Mouse (Mus musculus): Measurements from ENCODE around the gene Plscr3. TPM values are rescaled to one million over a fixed set of nuclear protein-coding genes. Genes with fewer than 3 reads are reported as not detected.
A peak's percentile ranks its signal among the peaks of the same experiment; 100 is the strongest.

Plscr3 gene
- polyA plus RNA-seq, 1 experiment from 2014 or later = 85.1 TPM

- Histone ChIP-seq H3K9ac (ENCODE audit: low read length) (no peak overlapping the region), H3K4me3 (replicated peaks; ENCODE audit: low read length) (no peak overlapping the region), H3K36me3 (ENCODE audit: control insufficient read depth, insufficient read depth, low read length) (no peaks in the 10 kb centered on the region), H3K27ac (ENCODE audit: low read length) (no peak overlapping the region), H3K27me3 (ENCODE audit: control insufficient read depth, insufficient read depth, low read length) (no peaks in the 10 kb centered on the region), H3K4me1 (ENCODE audit: control insufficient read depth, insufficient read depth, low read length) (peaks cover 2% of the 10 kb centered on the region; the same call in 1 of the 2 replicates), H3K9me3 (replicated peaks; ENCODE audit: control insufficient read depth, low read length) (no peaks in the 10 kb centered on the region), H3K4me2 (ENCODE audit: low read depth, low read length) (no peak overlapping the region)
- WGBS = 87% methylated on average over 2 of the region's 2 CpGs
- ATAC-seq (ENCODE audit: insufficient read depth, low FRiP score) = no peak
Observed at GRCm38 (mm10) chr11:69870289-69871069, 24.3 kb downstream of the Plscr3 start.

DNA sequence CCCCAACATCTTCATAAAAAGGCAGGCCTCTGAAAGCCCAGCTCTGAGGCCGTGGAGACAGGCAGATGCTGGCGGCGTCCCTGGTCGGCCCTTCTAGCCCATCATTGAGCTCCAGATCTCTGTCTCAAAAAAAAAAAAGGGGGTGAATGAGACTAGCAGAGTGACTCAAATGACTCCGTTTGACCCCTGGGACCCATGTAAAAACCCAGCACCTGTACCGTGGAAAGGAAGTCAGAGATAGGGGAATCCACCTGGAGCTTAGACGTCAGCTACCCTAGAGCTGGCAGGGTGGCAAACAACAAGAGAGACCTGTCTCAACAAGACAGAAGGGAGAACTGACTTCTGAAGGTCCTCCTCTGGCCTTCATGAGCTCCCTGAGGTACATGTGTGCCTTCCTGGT, 25.6 kb downstream of the Plscr3 start:
- H3K27ac ChIP-seq (ENCODE audit: low read length) = no peak overlapping the region
- no peak overlapping the region for H3K9ac ChIP-seq (ENCODE audit: low read length)
- peaks cover 12% of the 10 kb centered on the region; the same call in 1 of the 2 replicates for H3K4me1 ChIP-seq (ENCODE audit: control insufficient read depth, insufficient read depth, low read length)
- no peak overlapping the region for H3K4me2 ChIP-seq (ENCODE audit: low read depth, low read length)
- no peak overlapping the region for H3K4me3 ChIP-seq (replicated peaks; ENCODE audit: low read length)
- WGBS = 83% methylated on average over 7 of the region's 7 CpGs
- ATAC-seq (ENCODE audit: insufficient read depth, low FRiP score) = no peak
- no peaks in the 10 kb centered on the region for H3K27me3 ChIP-seq (ENCODE audit: control insufficient read depth, insufficient read depth, low read length)
- H3K36me3 ChIP-seq (ENCODE audit: control insufficient read depth, insufficient read depth, low read length) = no peaks in the 10 kb centered on the region
- H3K9me3 ChIP-seq (replicated peaks; ENCODE audit: control insufficient read depth, low read length) = no peaks in the 10 kb centered on the region

GRCm38 (mm10) chr11:69872451-69872850, 26.3 kb downstream of the Plscr3 start:
- 79% methylated on average over 4 of the region's 4 CpGs for WGBS
- H3K36me3 ChIP-seq (ENCODE audit: control insufficient read depth, insufficient read depth, low read length) = no peaks in the 10 kb centered on the region
- H3K27me3 ChIP-seq (ENCODE audit: control insufficient read depth, insufficient read depth, low read length) = no peaks in the 10 kb centered on the region
- no peak overlapping the region for H3K4me2 ChIP-seq (ENCODE audit: low read depth, low read length)
- H3K9ac ChIP-seq (ENCODE audit: low read length) = no peak overlapping the region
- H3K27ac ChIP-seq (ENCODE audit: low read length) = no peak overlapping the region
- H3K4me1 ChIP-seq (ENCODE audit: control insufficient read depth, insufficient read depth, low read length) = peaks cover 17% of the 10 kb centered on the region
- no peak for ATAC-seq (ENCODE audit: insufficient read depth, low FRiP score)
- no peaks in the 10 kb centered on the region for H3K9me3 ChIP-seq (replicated peaks; ENCODE audit: control insufficient read depth, low read length)
- no peak overlapping the region for H3K4me3 ChIP-seq (replicated peaks; ENCODE audit: low read length)

DNA sequence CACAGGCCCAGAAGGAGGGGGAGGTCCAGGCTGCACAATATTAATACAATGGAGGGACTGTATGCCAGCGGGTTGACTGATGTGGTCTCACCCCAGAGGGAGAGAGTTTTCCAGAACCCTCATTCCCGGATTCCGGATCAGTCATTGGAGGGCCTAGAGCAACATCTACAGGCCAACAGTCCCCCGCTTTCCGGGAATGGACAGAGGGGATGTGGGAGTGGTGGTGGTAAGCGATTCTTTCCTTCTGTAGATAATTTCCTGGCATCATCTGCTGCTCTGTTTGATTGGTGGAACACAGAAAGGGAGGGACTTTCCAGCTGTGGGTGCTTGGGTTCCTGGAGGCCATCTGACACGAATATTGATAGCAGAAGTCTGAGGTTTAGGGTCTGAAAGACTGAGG, 30.0 kb downstream of the Plscr3 start:
- H3K36me3 ChIP-seq (ENCODE audit: control insufficient read depth, insufficient read depth, low read length) = no peaks in the 10 kb centered on the region
- peaks cover 43% of the 10 kb centered on the region for H3K4me1 ChIP-seq (ENCODE audit: control insufficient read depth, insufficient read depth, low read length)
- H3K4me2 ChIP-seq (ENCODE audit: low read depth, low read length) = no peak overlapping the region
- 47% methylated on average over 7 of the region's 7 CpGs for WGBS
- H3K9me3 ChIP-seq (replicated peaks; ENCODE audit: control insufficient read depth, low read length) = no peaks in the 10 kb centered on the region
- no peak overlapping the region for H3K4me3 ChIP-seq (replicated peaks; ENCODE audit: low read length)
- H3K9ac ChIP-seq (ENCODE audit: low read length) = peak overlapping the region; percentile 6; the same call in 1 of the 2 replicates
- H3K27me3 ChIP-seq (ENCODE audit: control insufficient read depth, insufficient read depth, low read length) = no peaks in the 10 kb centered on the region
- no peak for ATAC-seq (ENCODE audit: insufficient read depth, low FRiP score)
- H3K27ac ChIP-seq (ENCODE audit: low read length) = peak overlapping the region; percentile 92

DNA sequence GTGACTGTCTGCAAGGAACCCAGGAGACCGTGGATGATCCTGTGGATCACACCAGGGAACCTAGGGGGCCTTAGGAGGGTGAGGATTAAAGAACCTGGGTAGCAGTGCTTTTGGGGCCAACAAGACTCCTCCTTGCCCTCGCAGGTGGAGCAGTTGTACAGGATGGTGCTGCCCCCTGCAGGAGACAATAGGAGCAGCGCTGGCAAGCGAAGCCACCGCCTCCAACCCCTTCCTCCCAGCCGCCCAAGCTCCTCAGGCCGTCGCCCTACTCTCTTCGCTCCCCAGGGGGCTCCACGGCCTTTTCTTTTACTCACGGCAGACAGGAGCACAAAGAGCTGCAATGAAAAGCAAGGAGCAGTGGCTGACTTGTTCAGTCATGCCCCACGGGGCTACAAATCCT, 30.7 kb downstream of the Plscr3 start:
- 8% methylated on average over 12 of the region's 12 CpGs for WGBS
- H3K4me2 ChIP-seq (ENCODE audit: low read depth, low read length) = peak overlapping the region; percentile 36
- H3K36me3 ChIP-seq (ENCODE audit: control insufficient read depth, insufficient read depth, low read length) = no peaks in the 10 kb centered on the region
- H3K27me3 ChIP-seq (ENCODE audit: control insufficient read depth, insufficient read depth, low read length) = no peaks in the 10 kb centered on the region
- no peak overlapping the region for H3K4me3 ChIP-seq (replicated peaks; ENCODE audit: low read length)
- H3K9ac ChIP-seq (ENCODE audit: low read length) = 0 out of 2 replicates have a peak overlapping the region, but pooled peaks have one; percentile 6
- peak; percentile 22; the same call in 1 of the 2 replicates for ATAC-seq (ENCODE audit: insufficient read depth, low FRiP score)
- H3K4me1 ChIP-seq (ENCODE audit: control insufficient read depth, insufficient read depth, low read length) = peaks cover 48% of the 10 kb centered on the region
- H3K9me3 ChIP-seq (replicated peaks; ENCODE audit: control insufficient read depth, low read length) = no peaks in the 10 kb centered on the region
- H3K27ac ChIP-seq (ENCODE audit: low read length) = peak overlapping the region; percentile 92

DNA sequence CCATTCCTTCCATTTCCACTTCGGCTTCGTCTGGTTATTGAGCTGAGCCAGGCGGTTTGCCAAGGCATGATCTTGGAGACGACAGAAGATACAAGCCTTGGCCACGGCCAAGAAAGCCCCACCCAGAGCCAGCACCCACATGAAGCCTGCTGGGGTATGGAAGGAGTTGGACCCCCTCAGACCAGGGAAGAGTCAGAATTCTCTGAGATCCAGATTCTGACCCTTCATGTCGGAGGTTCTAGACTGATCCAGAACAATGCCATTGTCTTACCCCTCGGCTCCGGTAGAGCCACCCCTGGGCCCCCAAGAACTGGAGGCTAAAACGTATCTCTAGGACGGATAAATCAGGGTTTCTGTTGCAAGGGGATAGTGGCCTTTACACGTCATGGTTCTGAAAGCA, 31.7 kb downstream of the Plscr3 start, which contains the start of gene Tmem95:
Gene Tmem95 (minus strand): TSS at position 141 of the 400 bp plus-strand sequence.
- peak within 1 kb of the TSS; percentile 85 for H3K4me2 ChIP-seq (ENCODE audit: low read depth, low read length)
- H3K9ac ChIP-seq (ENCODE audit: low read length) = peak within 1 kb of the TSS; percentile 72; the same call in 1 of the 2 replicates
- no peaks in the 10 kb centered on the region for H3K9me3 ChIP-seq (replicated peaks; ENCODE audit: control insufficient read depth, low read length)
- H3K4me3 ChIP-seq (replicated peaks; ENCODE audit: low read length) = peak within 1 kb of the TSS; percentile 54; the same call in 1 of the 2 replicates
- ATAC-seq (ENCODE audit: insufficient read depth, low FRiP score) = no peak
- peaks cover 51% of the 10 kb centered on the region for H3K4me1 ChIP-seq (ENCODE audit: control insufficient read depth, insufficient read depth, low read length)
- WGBS = 80% methylated on average over 11 of the region's 11 CpGs
- peak within 1 kb of the TSS; percentile 92 for H3K27ac ChIP-seq (ENCODE audit: low read length)
- H3K27me3 ChIP-seq (ENCODE audit: control insufficient read depth, insufficient read depth, low read length) = no peaks in the 10 kb centered on the region
- no peaks in the 10 kb centered on the region for H3K36me3 ChIP-seq (ENCODE audit: control insufficient read depth, insufficient read depth, low read length)

- peak overlapping the region; percentile 85; the same call in 1 of the 2 replicates for H3K4me2 ChIP-seq (ENCODE audit: low read depth, low read length)
- H3K36me3 ChIP-seq (ENCODE audit: control insufficient read depth, insufficient read depth, low read length) = no peaks in the 10 kb centered on the region
- H3K27ac ChIP-seq (ENCODE audit: low read length) = peak overlapping the region; percentile 92
- 76% methylated on average over 3 of the region's 3 CpGs for WGBS
- H3K27me3 ChIP-seq (ENCODE audit: control insufficient read depth, insufficient read depth, low read length) = no peaks in the 10 kb centered on the region
- H3K9me3 ChIP-seq (replicated peaks; ENCODE audit: control insufficient read depth, low read length) = no peaks in the 10 kb centered on the region
- peak overlapping the region; percentile 54; the same call in 1 of the 2 replicates for H3K4me3 ChIP-seq (replicated peaks; ENCODE audit: low read length)
- H3K4me1 ChIP-seq (ENCODE audit: control insufficient read depth, insufficient read depth, low read length) = peaks cover 51% of the 10 kb centered on the region
- 0 out of 2 replicates have a peak overlapping the region, but pooled peaks have one; percentile 72 for H3K9ac ChIP-seq (ENCODE audit: low read length)
- ATAC-seq (ENCODE audit: insufficient read depth, low FRiP score) = no peak
Observed at GRCm38 (mm10) chr11:69878399-69878798, 32.2 kb downstream of the Plscr3 start.

DNA sequence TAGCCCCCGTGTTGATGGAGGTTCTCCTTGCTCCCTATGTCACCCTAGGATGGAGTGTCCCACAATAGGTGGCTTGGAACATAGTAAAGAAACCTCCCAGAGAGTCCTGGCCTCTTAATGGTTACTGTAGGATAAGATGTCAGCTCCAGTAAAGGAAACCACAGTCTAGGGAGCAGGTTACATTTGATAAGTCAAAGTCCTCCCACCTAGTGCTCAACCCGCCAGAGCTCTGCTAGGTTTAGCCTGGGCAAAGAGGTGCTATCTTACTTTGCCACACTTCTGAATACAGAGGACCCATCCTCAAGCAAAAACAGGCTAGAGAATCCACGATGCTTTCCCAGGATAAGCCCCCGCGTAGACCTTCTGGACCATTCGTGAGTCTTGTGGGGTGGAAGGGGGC, 32.8 kb downstream of the Plscr3 start:
- Histone ChIP-seq H3K9ac (ENCODE audit: low read length) (peak overlapping the region; percentile 72; the same call in 1 of the 2 replicates), H3K4me1 (ENCODE audit: control insufficient read depth, insufficient read depth, low read length) (peaks cover 51% of the 10 kb centered on the region), H3K4me2 (ENCODE audit: low read depth, low read length) (peak overlapping the region; percentile 85), H3K27me3 (ENCODE audit: control insufficient read depth, insufficient read depth, low read length) (no peaks in the 10 kb centered on the region), H3K9me3 (replicated peaks; ENCODE audit: control insufficient read depth, low read length) (no peaks in the 10 kb centered on the region), H3K27ac (ENCODE audit: low read length) (peak overlapping the region; percentile 92), H3K36me3 (ENCODE audit: control insufficient read depth, insufficient read depth, low read length) (no peaks in the 10 kb centered on the region), H3K4me3 (replicated peaks; ENCODE audit: low read length) (peak overlapping the region; percentile 54)
- 78% methylated on average over 6 of the region's 6 CpGs for WGBS
- ATAC-seq (ENCODE audit: insufficient read depth, low FRiP score) = no peak

- peaks cover 51% of the 10 kb centered on the region for H3K4me1 ChIP-seq (ENCODE audit: control insufficient read depth, insufficient read depth, low read length)
- H3K36me3 ChIP-seq (ENCODE audit: control insufficient read depth, insufficient read depth, low read length) = no peaks in the 10 kb centered on the region
- peak overlapping the region; percentile 85 for H3K4me2 ChIP-seq (ENCODE audit: low read depth, low read length)
- no peaks in the 10 kb centered on the region for H3K9me3 ChIP-seq (replicated peaks; ENCODE audit: control insufficient read depth, low read length)
- H3K27ac ChIP-seq (ENCODE audit: low read length) = peak overlapping the region; percentile 92; the same call in 1 of the 2 replicates
- H3K9ac ChIP-seq (ENCODE audit: low read length) = peak overlapping the region; percentile 72
- no peaks in the 10 kb centered on the region for H3K27me3 ChIP-seq (ENCODE audit: control insufficient read depth, insufficient read depth, low read length)
- no peak for ATAC-seq (ENCODE audit: insufficient read depth, low FRiP score)
- 50% methylated on average over 15 of the region's 15 CpGs for WGBS
- peak overlapping the region; percentile 54 for H3K4me3 ChIP-seq (replicated peaks; ENCODE audit: low read length)
Observed at GRCm38 (mm10) chr11:69879711-69880110, 33.5 kb downstream of the Plscr3 start.

Measured in stomach, embryonic 16.5 days (tissue).